Mouse (Mus musculus): ENCODE data around the gene Ccdc88c. TPM values are rescaled to one million over a fixed set of nuclear protein-coding genes. Genes with fewer than 3 reads are reported as not detected.

Gene Ccdc88c
- 11.4 and 17.1 TPM in 2 replicates for polyA plus RNA-seq (2012; rRNA removed; ENCODE audit: low replicate concordance)

DNA sequence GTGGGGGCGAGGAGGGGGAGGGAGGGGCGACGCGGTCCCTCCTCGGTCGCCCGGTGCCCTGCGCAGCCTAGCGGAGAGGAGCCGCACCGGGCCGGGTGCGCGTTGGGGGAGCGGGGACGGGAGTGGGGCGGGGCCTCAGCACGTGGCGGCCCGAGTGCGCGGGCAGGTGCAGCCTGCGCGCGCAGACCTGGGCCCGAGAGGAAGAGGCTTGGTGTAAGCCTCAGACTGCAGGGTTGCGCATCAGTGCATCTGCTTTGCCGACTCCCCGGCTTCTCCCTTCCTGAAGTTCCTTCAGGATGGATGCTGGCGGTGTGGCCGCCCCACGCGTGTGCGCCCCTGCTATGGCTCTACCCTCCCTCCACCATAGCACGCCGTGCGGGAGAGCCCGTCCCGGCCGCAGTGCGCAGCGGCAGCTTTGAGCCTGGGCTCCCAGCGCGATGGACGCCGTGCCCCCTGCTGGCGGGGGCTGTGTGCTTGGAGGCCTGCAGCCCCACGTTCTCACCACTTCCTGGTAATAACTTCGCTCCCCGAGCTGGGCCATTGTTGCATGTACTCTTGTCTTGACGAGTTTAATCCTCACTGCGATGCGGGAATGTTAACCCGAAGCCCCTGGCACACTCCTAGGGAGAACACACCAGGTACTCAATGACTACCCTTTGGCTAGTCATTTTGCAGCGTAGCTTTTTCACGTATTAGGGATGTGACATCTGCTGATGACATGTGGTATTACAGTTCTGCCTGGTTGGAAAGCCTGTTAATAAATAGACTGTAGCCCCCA is at the start of gene Ccdc88c:
TSS of gene Ccdc88c (minus strand) at position 103 of the 778 bp plus-strand sequence.

DNA sequence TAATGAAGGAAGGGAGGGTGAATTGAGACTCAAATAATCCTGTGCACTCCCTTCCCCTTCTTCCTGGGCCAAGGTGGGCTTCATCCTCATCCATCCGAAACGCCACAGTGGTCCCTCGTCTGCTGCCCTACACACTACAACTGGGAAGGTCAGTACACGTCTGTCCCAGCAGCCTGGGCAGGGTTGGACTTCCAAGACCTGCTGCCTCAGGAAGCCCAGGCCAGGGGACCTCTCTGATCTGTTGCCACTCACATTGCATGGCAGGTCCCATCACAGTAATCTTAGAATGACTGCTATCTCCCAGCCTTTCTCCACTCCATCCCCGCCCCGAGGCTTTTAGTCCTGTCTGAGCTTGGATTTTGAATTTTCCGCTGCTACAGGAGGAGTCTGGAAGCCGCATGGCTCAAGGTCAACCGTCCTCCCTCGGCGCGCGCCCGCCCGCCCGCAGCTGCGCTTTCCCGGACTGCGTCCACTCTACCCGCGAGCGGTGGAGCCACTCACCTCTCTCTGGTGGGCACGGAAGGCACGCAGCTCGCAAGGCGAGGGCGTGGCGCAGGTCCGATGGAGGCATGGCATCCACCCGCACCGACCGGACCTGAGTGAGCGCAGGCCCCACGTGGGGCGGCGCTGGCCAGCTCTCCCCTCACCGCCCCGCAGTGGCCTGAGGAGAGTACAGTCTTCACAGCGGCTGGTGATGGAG is 121.1 kb downstream of the Ccdc88c start, which contains the start of gene Gpr68:
TSS of gene Gpr68 (minus strand) at position 601 of the 700 bp plus-strand sequence.

Other genes starting within 250 kb of the Ccdc88c start
- 16.5 and 23.1 TPM in 2 replicates for gene Dglucy, start 250.0 kb downstream of the Ccdc88c start, polyA plus RNA-seq (2012; rRNA removed; ENCODE audit: low replicate concordance)
- 1.9 and 4.3 TPM in 2 replicates for gene Gpr68, start 120.9 kb downstream of the Ccdc88c start, polyA plus RNA-seq (2012; rRNA removed; ENCODE audit: low replicate concordance)
- 7.2 and 14.4 TPM in 2 replicates for gene Ppp4r3a, start 54.6 kb upstream of the Ccdc88c start, polyA plus RNA-seq (2012; rRNA removed; ENCODE audit: low replicate concordance)